ENCODE assay signal across 16 mouse cellular contexts in genomic region chr14:30697407-30698052, GRCm38 (mm10). TPM values are rescaled to one million over a fixed set of nuclear protein-coding genes. Genes with fewer than 3 reads are reported as not detected.
DNase-seq lines count a peak whose midpoint lies in the region; ATAC-seq lines count a peak whose summit lies in the region.
"Had no signal": no experiment of that assay in that cellular context is flagged by ENCODE, and none has a peak within 500 bp of the region (broad histone marks: within the 10 kb centered on the region; RNA-seq: fewer than 3 reads in every experiment).

No protein-coding gene starts in this region.

- peaks cover 19% of the 10 kb centered on the region for H3K4me1 ChIP-seq in neural tube, embryonic 13.5 days (replicated peaks)
- H3K4me1 ChIP-seq in forebrain, embryonic 14.5 days (ENCODE audit: control insufficient read depth, insufficient read depth, low read length), result peaks cover 5% of the 10 kb centered on the region; the same call in 1 of the 2 replicates
- H3K4me1 ChIP-seq in neural tube, embryonic 14.5 days (ENCODE audit: control insufficient read depth, insufficient read depth, low read length), result 0 out of 2 replicates have a peak, but pooled peaks cover 5% of the 10 kb centered on the region
- H3K4me1 ChIP-seq: neural tube, embryonic 12.5 days had no signal

- H3K27me3 ChIP-seq in neural tube, embryonic 13.5 days, result no peaks in the 10 kb centered on the region
- no peaks in the 10 kb centered on the region for H3K27me3 ChIP-seq in forebrain, embryonic 14.5 days (replicated peaks; ENCODE audit: control insufficient read depth, insufficient read depth, low read length)
- H3K27me3 ChIP-seq in neural tube, embryonic 14.5 days (ENCODE audit: control insufficient read depth, insufficient read depth, low read length), result no peaks in the 10 kb centered on the region
- H3K27me3 ChIP-seq: heart, embryonic 13.5 days; midbrain, embryonic 12.5 days; neural tube, embryonic 12.5 days had no signal

- WGBS in neural tube, embryonic 13.5 days, result 74% methylated on average over 15 of the region's 15 CpGs
- WGBS in forebrain, embryonic 14.5 days, result 65% methylated on average over 15 of the region's 15 CpGs
- WGBS in neural tube, embryonic 14.5 days, result 69% methylated on average over 15 of the region's 15 CpGs

- no peak overlapping the region for H3K4me2 ChIP-seq in neural tube, embryonic 13.5 days
- no peak overlapping the region for H3K4me2 ChIP-seq in forebrain, embryonic 14.5 days (ENCODE audit: low read length)
- H3K4me2 ChIP-seq in neural tube, embryonic 14.5 days (ENCODE audit: low read depth, low read length), result no peak overlapping the region
- H3K4me2 ChIP-seq: heart, embryonic 13.5 days; midbrain, embryonic 12.5 days; neural tube, embryonic 12.5 days had no signal

- no peak overlapping the region for H3K27ac ChIP-seq in neural tube, embryonic 13.5 days (replicated peaks)
- H3K27ac ChIP-seq in forebrain, embryonic 14.5 days (ENCODE audit: low read depth, low read length), result peak overlapping the region; percentile 3; the same call in 1 of the 2 replicates
- no peak overlapping the region for H3K27ac ChIP-seq in neural tube, embryonic 14.5 days (ENCODE audit: low read depth, low read length)
- H3K27ac ChIP-seq: heart, embryonic 13.5 days; midbrain, embryonic 12.5 days; neural tube, embryonic 12.5 days had no signal

- peaks cover under 1% of the 10 kb centered on the region; the same call in 1 of the 2 replicates for H3K36me3 ChIP-seq in neural tube, embryonic 13.5 days
- no peaks in the 10 kb centered on the region for H3K36me3 ChIP-seq in forebrain, embryonic 14.5 days (ENCODE audit: control insufficient read depth, insufficient read depth, low read length)
- no peaks in the 10 kb centered on the region for H3K36me3 ChIP-seq in neural tube, embryonic 14.5 days (ENCODE audit: control insufficient read depth, insufficient read depth, low read length)
- H3K36me3 ChIP-seq: midbrain, embryonic 12.5 days; neural tube, embryonic 12.5 days had no signal

- peak; percentile 25; the same call in 1 of the 2 replicates for ATAC-seq in frontal cortex, adult (ENCODE audit: low TSS enrichment)
- peak; percentile 33; the same call in 1 of the 2 replicates for ATAC-seq in neural tube, embryonic 13.5 days (ENCODE audit: low read depth)
- 0 out of 2 replicates have a peak, but pooled peaks have one; percentile 34 for ATAC-seq in forebrain, embryonic 14.5 days
- 0 out of 2 replicates have a peak, but pooled peaks have one; percentile 46 for ATAC-seq in neural tube, embryonic 14.5 days (ENCODE audit: low read depth)

- H3K9me3 ChIP-seq in neural tube, embryonic 13.5 days, result no peaks in the 10 kb centered on the region
- H3K9me3 ChIP-seq in forebrain, embryonic 14.5 days (replicated peaks; ENCODE audit: control insufficient read depth, low read length), result no peaks in the 10 kb centered on the region
- H3K9me3 ChIP-seq in neural tube, embryonic 14.5 days (ENCODE audit: control insufficient read depth, low read length), result no peaks in the 10 kb centered on the region
- H3K9me3 ChIP-seq: heart, embryonic 13.5 days; midbrain, embryonic 12.5 days; neural tube, embryonic 12.5 days had no signal

- H3K9ac ChIP-seq in neural tube, embryonic 13.5 days, result no peak overlapping the region
- no peak overlapping the region for H3K9ac ChIP-seq in forebrain, embryonic 14.5 days (ENCODE audit: low read length)
- H3K9ac ChIP-seq in neural tube, embryonic 14.5 days (replicated peaks; ENCODE audit: low read depth, low read length), result no peak overlapping the region
- H3K9ac ChIP-seq: heart, embryonic 13.5 days; midbrain, embryonic 12.5 days; neural tube, embryonic 12.5 days had no signal

- no peak for DNase-seq in frontal cortex, postnatal 25 days (ENCODE audit: low spot score in 2 of 2)
- no peak for DNase-seq in neural tube, embryonic 10.5 days (ENCODE audit: extremely low spot score, low spot score)
- peak; percentile 47 for DNase-seq in forebrain, embryonic 14.5 days (ENCODE audit: low spot score)
- DNase-seq in thymus, postnatal 0 days (ENCODE audit: low spot score), result no peak
- no peak for DNase-seq in kidney, postnatal 36 days
- DNase-seq: cerebellum, adult 11 months; cerebellum, postnatal 36 days; kidney, adult 18-20 months; layer of hippocampus, postnatal 36 days; lung, postnatal 36 days had no signal

- no peak overlapping the region for H3K4me3 ChIP-seq in neural tube, embryonic 13.5 days
- no peak overlapping the region for H3K4me3 ChIP-seq in forebrain, embryonic 14.5 days (ENCODE audit: low read depth, low read length)
- no peak overlapping the region for H3K4me3 ChIP-seq in neural tube, embryonic 14.5 days (ENCODE audit: low read depth, low read length)
- H3K4me3 ChIP-seq: heart, embryonic 13.5 days; midbrain, embryonic 12.5 days; neural tube, embryonic 12.5 days had no signal

RNA-seq across cellular contexts. Expression of gene Sfmbt1, which starts 17.1 kb away (rescaled TPM):
- 14.7 and 15.6 TPM in 2 replicates for polyA plus RNA-seq in neural tube, embryonic 13.5 days (2015; fragmentation: Nextera tagmentation; extraction: Ambion mirVana)
- polyA plus RNA-seq in forebrain, embryonic 14.5 days (2014; fragmentation: Nextera tagmentation; extraction: Ambion mirVana), result 19.7 and 20.5 TPM in 2 replicates
- polyA plus RNA-seq in neural tube, embryonic 14.5 days (2014; fragmentation: Nextera tagmentation; extraction: Ambion mirVana), result 20.7 and 22.1 TPM in 2 replicates
- 18.0 and 18.4 TPM in 2 replicates for polyA plus RNA-seq in thymus, postnatal 0 days (2015; fragmentation: Nextera tagmentation; extraction: Ambion mirVana)

RNA-seq across cellular contexts. Expression of gene Rft1, which starts 43.4 kb away (rescaled TPM):
- polyA plus RNA-seq in neural tube, embryonic 13.5 days (2015; fragmentation: Nextera tagmentation; extraction: Ambion mirVana), result 9.6 and 9.9 TPM in 2 replicates
- polyA plus RNA-seq in forebrain, embryonic 14.5 days (2014; fragmentation: Nextera tagmentation; extraction: Ambion mirVana), result 6.0 and 6.7 TPM in 2 replicates
- polyA plus RNA-seq in neural tube, embryonic 14.5 days (2014; fragmentation: Nextera tagmentation; extraction: Ambion mirVana), result 7.6 and 9.1 TPM in 2 replicates
- 10.5 and 12.0 TPM in 2 replicates for polyA plus RNA-seq in thymus, postnatal 0 days (2015; fragmentation: Nextera tagmentation; extraction: Ambion mirVana)
